Mouse (Mus musculus) thymus, adult 2 months (tissue): ENCODE measurements at regions not wholly inside any gene's neighbourhood (a gene's known extent, or its start where the extent isn't known, plus 50 kb on each side); places are given as distances from the start of the nearest gene placed in this dataset.

ENCODE experiments used
- CTCF ChIP-seq: fragments of 200-500 bp; IDR thresholded peaks from 2 replicates; pipeline ENCODE4 v1.5.1; 2012; ENCODE audit warnings: mild to moderate bottlenecking, control low read depth, low read length, moderate library complexity, borderline replicate concordance; ENCODE audit not compliant: control insufficient read depth, poor library complexity, insufficient read depth; ENCODE audit errors: extremely low read depth
- POLR2A ChIP-seq: fragments of 200-500 bp; IDR thresholded peaks from 2 replicates; pipeline ENCODE4 v1.6.1; 2012; ENCODE audit warnings: mild to moderate bottlenecking, low read length, control low read depth, moderate library complexity; ENCODE audit not compliant: control insufficient read depth, poor library complexity, insufficient read depth; ENCODE audit errors: extremely low read depth

- no peak for TF ChIP-seq CTCF
- no peak for TF ChIP-seq POLR2A
Measured at GRCm38 (mm10) chr15:11479166-11479944, 79.9 kb upstream of the Tars start.
